Mouse (Mus musculus) layer of hippocampus, adult 9-10 months (tissue): ENCODE data around the gene Flot2.

Experiments
- DNase-seq: peaks from one replicate; pipeline ENCODE4 v3.0.0; 2022; ENCODE audit warnings: low spot score

Flot2 gene

DNA sequence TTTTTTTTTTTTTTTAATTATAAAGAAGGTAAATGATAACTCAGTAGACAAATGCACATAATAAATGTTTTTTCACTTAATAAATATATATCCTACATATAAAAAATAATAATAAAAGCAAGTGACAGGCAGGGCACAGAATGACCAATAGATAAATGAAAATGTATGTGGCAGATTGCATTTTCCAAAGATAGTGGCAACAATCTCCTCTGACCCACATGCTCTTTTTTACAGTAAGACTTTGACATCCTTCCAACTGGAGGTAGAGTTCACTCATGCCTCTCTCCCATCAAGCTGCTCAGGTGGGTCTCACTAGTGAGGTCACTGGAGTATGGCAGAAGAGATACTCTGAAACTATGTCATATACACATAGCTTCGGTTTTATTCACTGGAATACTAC is 24.8 kb downstream of the Flot2 start:
- no peak for DNase-seq

DNA sequence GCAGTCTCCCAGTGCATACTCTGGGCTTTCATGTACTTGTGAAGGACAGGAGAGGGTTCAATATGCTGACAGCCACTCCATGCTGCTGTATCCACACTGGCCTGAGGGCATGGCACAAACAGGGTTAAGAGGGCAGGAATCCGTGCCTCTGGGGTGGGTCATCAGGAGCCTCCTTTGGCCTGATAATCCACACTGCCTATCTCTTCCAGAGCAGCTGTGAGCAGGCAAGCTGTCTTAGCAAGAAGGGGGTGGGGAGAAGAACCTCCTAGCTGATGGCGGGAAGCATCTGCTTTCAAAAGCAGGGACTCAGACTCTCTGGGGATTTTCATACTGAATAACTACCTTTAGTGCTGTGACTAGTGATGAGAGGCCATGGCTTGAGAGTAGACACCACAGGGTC is 28.2 kb downstream of the Flot2 start:
- DNase-seq: no peak

GRCm38 (mm10) chr11:78066641-78067040 is 28.9 kb downstream of the Flot2 start:
- no peak for DNase-seq

DNA sequence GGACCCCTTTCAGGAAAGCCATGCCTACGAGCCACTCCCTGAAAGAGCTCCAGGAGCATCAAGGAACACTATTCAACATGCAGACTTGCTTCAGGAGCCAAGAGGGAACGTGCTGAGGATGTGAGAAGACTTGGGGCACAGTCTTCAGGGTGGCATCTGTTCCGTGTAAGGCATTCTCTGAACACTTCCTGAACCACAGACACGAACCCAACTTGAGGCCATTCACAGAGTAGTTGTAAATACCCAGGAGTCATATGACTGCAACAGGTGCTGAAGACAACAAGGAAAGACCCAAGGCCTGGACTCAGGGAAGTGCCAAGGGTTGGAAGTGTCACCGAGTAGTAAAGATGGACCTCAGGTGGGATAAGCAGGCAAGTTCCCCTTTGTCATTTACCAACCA is 29.8 kb downstream of the Flot2 start:
- DNase-seq: no peak

DNA sequence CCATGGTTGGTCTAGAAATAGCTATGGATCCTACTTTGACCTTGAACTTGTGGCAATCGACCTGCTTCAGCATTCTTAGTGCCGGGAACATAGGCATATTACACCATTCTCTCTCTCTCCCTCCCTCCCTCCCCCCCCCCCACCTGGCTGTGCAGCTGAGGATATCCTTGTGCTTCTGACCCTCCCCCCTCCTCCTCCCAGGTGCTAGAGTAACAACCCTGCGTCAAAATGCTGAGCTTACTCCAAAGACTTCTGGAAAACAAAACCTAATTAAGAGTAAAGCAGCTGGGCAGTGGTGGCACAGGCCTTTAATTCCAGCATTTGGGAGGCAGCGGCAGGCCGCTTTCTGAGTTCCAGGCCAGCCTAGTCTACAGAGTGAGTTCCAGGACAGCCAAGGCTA is 31.4 kb downstream of the Flot2 start:
- no peak for DNase-seq

DNA sequence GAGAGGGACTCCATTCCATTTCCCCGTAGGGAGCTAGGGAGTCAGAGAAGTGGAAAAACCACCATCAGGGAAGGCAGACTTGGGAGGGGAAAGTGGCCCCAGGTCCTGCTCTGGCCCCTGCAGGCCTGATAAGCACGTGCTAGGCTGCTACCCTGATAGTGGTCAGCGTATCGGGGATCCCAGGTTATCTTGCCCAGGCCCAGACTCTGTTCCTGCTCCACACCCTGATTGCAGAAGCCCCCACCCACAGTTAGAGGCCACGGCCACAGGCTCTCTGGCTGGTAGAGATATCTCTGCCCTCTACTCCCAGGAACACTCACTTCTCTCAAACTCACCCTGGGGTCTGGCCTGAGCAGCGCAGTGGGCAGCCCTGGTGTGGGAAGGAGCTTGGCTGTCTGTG is 31.9 kb downstream of the Flot2 start:
- DNase-seq: no peak

GRCm38 (mm10) chr11:78071938-78072337 is 34.2 kb downstream of the Flot2 start:
- no peak for DNase-seq

DNA sequence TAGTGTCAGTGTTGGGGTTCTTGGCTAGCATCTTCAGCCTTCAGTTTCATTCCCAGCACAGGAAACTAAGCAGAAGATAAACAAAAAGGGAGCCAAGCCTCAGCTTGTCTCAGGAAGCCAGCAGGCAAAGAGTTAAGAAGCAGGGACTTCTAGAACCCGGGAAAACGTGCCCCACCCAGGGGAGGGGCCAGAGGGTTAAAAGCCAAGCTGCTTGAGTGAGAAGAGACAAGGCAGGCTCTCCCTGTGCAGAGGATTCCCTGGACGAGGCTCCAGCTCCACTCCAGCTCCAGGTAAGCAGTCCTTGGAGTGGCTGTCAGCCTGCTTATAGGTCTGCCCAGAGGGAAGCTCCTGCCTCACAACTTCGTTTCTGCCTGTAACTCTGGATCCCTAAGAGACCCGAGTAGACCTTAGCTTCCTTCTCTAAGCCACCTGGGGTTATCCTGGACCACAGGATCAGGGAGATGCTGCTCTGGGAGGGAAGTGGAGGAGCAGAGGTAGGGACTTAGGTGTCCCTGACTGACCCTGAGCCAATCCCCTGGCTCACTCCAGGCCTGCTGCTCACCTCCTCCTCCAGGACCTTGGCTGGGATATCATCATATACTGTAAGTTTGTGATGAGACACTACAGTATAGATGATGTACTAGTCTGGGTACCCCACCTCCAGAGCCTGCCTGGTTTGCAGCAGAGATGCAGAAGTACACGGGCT is 34.8 kb downstream of the Flot2 start:
- DNase-seq: no peak

- DNase-seq: no peak
Measured at GRCm38 (mm10) chr11:78073577-78074276, 36.0 kb downstream of the Flot2 start.

DNA sequence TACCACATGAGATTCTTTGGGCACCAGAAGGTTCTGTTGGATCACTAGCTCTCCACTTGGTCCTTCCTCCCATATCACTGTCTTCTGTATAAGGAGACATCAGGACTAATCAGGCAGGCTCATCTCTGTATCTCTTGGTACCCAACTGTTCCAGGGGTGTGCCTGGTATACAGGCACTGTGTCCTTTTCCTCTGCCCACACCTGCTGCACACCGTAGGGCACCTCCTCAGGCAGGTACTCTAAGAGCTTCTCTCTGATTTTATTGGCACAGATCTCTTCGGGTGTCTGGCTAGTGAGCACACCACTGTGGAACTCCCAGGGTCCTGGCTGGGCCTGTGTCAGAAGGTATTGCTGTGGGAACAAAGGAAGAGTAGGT is 36.5 kb downstream of the Flot2 start:
- no peak for DNase-seq

DNA sequence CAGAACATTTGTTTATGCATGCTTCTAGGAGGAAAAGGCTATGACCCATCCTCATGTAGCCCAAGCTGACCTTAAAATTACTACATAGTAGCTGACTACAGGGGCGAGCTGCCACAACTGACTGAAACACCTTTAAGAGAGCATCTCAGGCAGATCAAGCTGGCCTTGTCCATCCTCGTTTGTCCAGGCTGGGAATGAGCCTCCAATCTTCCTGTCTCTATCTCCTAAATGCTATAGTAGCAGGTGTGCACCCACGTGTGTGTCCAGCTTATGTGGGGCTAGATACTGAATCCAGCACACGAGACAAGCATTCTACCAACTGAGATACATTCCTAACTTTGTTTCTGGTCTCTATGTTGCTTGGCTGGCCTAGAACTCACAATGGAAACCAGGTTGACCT is 36.9 kb downstream of the Flot2 start:
- no peak for DNase-seq

- DNase-seq: peak; percentile 68
Measured at GRCm38 (mm10) chr11:78079961-78080921, 42.5 kb downstream of the Flot2 start, which contains the start of gene Eral1. Eral1 (minus strand) TSS chr11:78080383.

- DNase-seq: no peak
Measured at GRCm38 (mm10) chr11:78083595-78083994, 45.9 kb downstream of the Flot2 start.

- no peak for DNase-seq
Measured at GRCm38 (mm10) chr11:78086925-78087479, 49.3 kb downstream of the Flot2 start.

DNA sequence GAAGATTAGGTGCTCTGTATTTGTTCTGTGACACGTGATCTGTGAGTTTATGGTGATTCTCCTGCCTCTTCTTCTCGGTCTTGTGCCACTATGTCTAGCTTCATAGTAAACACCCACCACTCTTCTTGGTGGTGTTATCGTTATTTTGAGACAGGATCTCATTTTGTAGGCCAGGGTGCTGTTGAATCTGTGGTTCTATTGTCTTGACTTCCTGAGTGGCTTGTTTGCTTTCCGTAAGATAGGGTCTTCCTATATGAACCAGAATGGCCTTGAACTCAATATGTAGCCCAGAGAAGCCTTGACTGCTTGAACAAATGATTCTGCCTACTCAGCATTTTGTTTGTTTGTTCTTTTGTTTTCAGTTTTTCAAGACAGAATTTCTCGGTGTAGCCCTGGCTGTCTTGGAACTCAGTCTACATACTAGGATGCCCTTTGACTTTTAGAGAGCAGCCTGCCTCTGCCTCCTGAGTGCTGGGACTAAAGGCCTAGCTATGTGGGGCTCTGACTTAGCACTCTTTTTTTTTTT is 50.1 kb downstream of the Flot2 start:
- no peak for DNase-seq

GRCm38 (mm10) chr11:78094137-78094503 is 56.4 kb downstream of the Flot2 start:
- DNase-seq: no peak

DNA sequence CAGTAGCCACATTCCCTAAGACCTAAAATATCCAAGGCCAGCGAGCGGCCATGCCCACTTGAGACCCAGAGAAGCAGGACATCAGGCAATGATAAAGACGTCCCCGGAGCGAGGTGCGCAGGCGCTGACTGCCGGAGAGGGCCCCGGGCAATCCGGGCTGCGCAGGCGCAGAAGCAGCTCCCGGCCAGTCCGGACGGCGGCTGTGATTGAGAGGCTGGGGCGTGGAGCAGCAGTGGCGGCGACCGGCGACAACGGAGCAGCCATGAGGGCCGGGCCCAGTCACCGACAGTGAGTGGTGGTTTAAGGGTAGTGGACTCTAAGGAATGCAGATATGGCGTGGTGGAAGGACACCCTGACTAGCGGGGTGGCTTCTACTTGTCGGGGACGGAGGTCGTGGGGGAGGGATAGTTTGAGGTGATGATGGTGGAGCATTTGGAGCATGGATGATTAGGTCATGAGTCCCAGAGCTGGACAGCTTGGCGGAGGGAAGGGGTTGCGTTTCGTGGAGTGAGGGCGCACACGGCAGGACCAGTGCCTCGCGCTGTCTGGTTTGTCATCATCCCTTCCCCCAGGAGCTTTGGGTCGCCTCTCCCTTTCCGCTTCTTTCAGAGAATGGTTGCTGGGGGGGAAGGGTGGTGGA is 56.9 kb downstream of the Flot2 start, which contains the start of gene Fam222b:
Fam222b (plus strand) TSS at position 157 of the 640 bp plus-strand sequence.
- DNase-seq: peak; percentile 75

- no peak for DNase-seq
Measured at GRCm38 (mm10) chr11:78095144-78095516, 57.4 kb downstream of the Flot2 start.

GRCm38 (mm10) chr11:78097077-78097476 is 59.3 kb downstream of the Flot2 start:
- no peak for DNase-seq

- DNase-seq: no peak
Measured at GRCm38 (mm10) chr11:78100746-78101145, 63.0 kb downstream of the Flot2 start.

DNA sequence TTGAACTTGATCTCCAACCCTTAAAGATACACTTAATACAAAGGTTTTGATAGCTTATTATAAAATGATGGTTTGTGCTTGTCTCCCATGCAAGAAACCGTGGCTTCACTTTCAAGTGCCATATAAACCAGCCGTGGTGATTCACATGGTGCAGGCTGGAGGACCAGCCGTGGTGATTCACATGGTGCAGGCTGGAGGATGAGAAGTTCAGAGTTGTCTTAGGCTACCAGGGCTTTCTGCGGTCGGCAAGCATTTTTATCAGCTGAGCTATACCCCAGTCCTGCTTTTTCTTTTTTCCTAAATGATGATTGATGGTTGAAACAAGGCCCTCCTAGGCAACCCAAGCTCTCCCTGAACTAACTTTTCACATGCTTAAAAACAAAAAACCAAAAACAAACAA is 64.4 kb downstream of the Flot2 start:
- DNase-seq: no peak
